Mouse (Mus musculus) bone marrow macrophage, adult 2 months (primary cell): ENCODE results near the gene Tmem115. TPM values are rescaled to one million over a fixed set of nuclear protein-coding genes. Genes with fewer than 3 reads are reported as not detected.
"Not testable (repeated sequence)": the region's sequence is repeated elsewhere in the genome, so short reads cannot be mapped to it uniquely, and the experiment has no call there.

ENCODE experiments used
- H3K27ac ChIP-seq: 2 replicates; pipeline ENCODE4 v1.5.1; 2012; ENCODE audit warnings: low read depth, low read length; ENCODE audit not compliant: insufficient read depth
- H3K4me1 ChIP-seq: 2 replicates; pipeline ENCODE4 v1.6.1; 2012; ENCODE audit warnings: low read length; ENCODE audit not compliant: control insufficient read depth, insufficient read depth
- H3K4me3 ChIP-seq: 2 replicates; pipeline ENCODE4 v1.5.1; 2012; ENCODE audit warnings: mild to moderate bottlenecking, low read length, moderate library complexity; ENCODE audit not compliant: insufficient read depth
- CTCF ChIP-seq: IDR thresholded peaks from 2 replicates; pipeline ENCODE4 v1.5.1; 2012; ENCODE audit warnings: low read depth, mild to moderate bottlenecking, low read length, moderate library complexity
- POLR2A ChIP-seq: IDR thresholded peaks from 2 replicates; pipeline ENCODE4 v1.6.1; 2012; ENCODE audit warnings: mild to moderate bottlenecking, low read depth, low read length, borderline replicate concordance
- polyA plus RNA-seq: library from polyadenylated mRNA; stranded (reverse); fragments of >200 nt; gene quantifications from 2 replicates; pipeline ENCODE4 v1.2.4, GENCODE M21; 2012; ENCODE audit not compliant: missing spikeins, insufficient read depth, insufficient read length

Gene Tmem115
- polyA plus RNA-seq, 1 experiment: 20.9 TPM

GRCm38 (mm10) chr9:107555031-107555457 is 21.3 kb downstream of the Tmem115 start:
- Histone ChIP-seq H3K4me1 (peaks cover 28% of the 10 kb centered on the region), H3K27ac (peak overlapping the region; percentile 95), H3K4me3 (peak overlapping the region; percentile 83)
- no peak for TF ChIP-seq CTCF
- TF ChIP-seq POLR2A: no peak

- Histone ChIP-seq H3K4me3 (peak overlapping the region; percentile 83), H3K27ac (peak overlapping the region; percentile 95), H3K4me1 (peaks cover 28% of the 10 kb centered on the region)
- no peak for TF ChIP-seq POLR2A
- TF ChIP-seq CTCF: no peak
Measured at GRCm38 (mm10) chr9:107555701-107556100, 22.0 kb downstream of the Tmem115 start.

GRCm38 (mm10) chr9:107556346-107556745 is 22.6 kb downstream of the Tmem115 start:
- no peak for TF ChIP-seq POLR2A
- peak overlapping the region; percentile 83 for H3K4me3 ChIP-seq
- H3K27ac ChIP-seq: peak overlapping the region; percentile 95
- peaks cover 24% of the 10 kb centered on the region for H3K4me1 ChIP-seq

- Histone ChIP-seq H3K4me3 (peak within 1 kb of the TSS; percentile 87), H3K27ac (peak within 1 kb of the TSS; percentile 51), H3K4me1 (peaks cover 27% of the 10 kb centered on the region)
- TF ChIP-seq CTCF (no peak), POLR2A (no peak)
Measured at GRCm38 (mm10) chr9:107563029-107563581, 29.4 kb downstream of the Tmem115 start, which contains the start of gene Tusc2. Tusc2 (plus strand) TSS chr9:107563255.

GRCm38 (mm10) chr9:107565556-107565955 is 31.8 kb downstream of the Tmem115 start:
- H3K4me3 ChIP-seq, H3K27ac ChIP-seq: not testable (repeated sequence)
- peaks cover 36% of the 10 kb centered on the region for H3K4me1 ChIP-seq

- H3K4me1 ChIP-seq: peaks cover 43% of the 10 kb centered on the region
- TF ChIP-seq CTCF (peak; percentile 66), POLR2A (no peak)
- H3K4me3 ChIP-seq: no peak overlapping the region
- peak overlapping the region; percentile 35; the same call in 1 of the 2 replicates for H3K27ac ChIP-seq
Measured at GRCm38 (mm10) chr9:107566041-107566709, 32.4 kb downstream of the Tmem115 start.

- Histone ChIP-seq H3K27ac (peak overlapping the region; percentile 35), H3K4me1 (peaks cover 49% of the 10 kb centered on the region), H3K4me3 (no peak overlapping the region)
- TF ChIP-seq CTCF: no peak
- TF ChIP-seq POLR2A: no peak
Measured at GRCm38 (mm10) chr9:107566855-107567254, 33.1 kb downstream of the Tmem115 start.

GRCm38 (mm10) chr9:107567702-107568319 is 34.1 kb downstream of the Tmem115 start, which contains the start of gene Hyal2:
Hyal2 (plus strand) TSS chr9:107567945.
- Histone ChIP-seq H3K4me3 (peak within 1 kb of the TSS; percentile 85), H3K4me1 (peaks cover 51% of the 10 kb centered on the region), H3K27ac (peak within 1 kb of the TSS; percentile 76)
- TF ChIP-seq POLR2A (no peak), CTCF (no peak)

- H3K4me1 ChIP-seq: peaks cover 56% of the 10 kb centered on the region
- peak overlapping the region; percentile 76 for H3K27ac ChIP-seq
- peak overlapping the region; percentile 85 for H3K4me3 ChIP-seq
- TF ChIP-seq POLR2A: no peak
- no peak for TF ChIP-seq CTCF
Measured at GRCm38 (mm10) chr9:107568331-107569261, 34.9 kb downstream of the Tmem115 start.

GRCm38 (mm10) chr9:107569270-107569669 is 35.5 kb downstream of the Tmem115 start:
- H3K4me3 ChIP-seq: peak overlapping the region; percentile 85
- peaks cover 54% of the 10 kb centered on the region for H3K4me1 ChIP-seq

More at GRCm38 (mm10) chr9:107569270-107569669, 35.5 kb downstream of the Tmem115 start:
- TF ChIP-seq POLR2A (no peak), CTCF (no peak)
- peak overlapping the region; percentile 46 for H3K27ac ChIP-seq
